Mouse (Mus musculus): ENCODE measurements around the gene Slc37a1. TPM values are rescaled to one million over a fixed set of nuclear protein-coding genes. Genes with fewer than 3 reads are reported as not detected.

Slc37a1 gene
- polyA plus RNA-seq (2012; rRNA removed): 43.0 and 44.1 TPM in 2 replicates

GRCm38 (mm10) chr17:31286492-31286891, at the start of gene Slc37a1:
Gene Slc37a1, plus strand, starts transcription at chr17:31286792.

GRCm38 (mm10) chr17:31276922-31277918, 9.4 kb upstream of the Slc37a1 start, which contains the start of gene Rsph1:
Gene Rsph1, minus strand, starts transcription at chr17:31277383.

GRCm38 (mm10) chr17:31385671-31386665, 99.4 kb downstream of the Slc37a1 start, which contains the start of gene Pde9a:
Gene Pde9a, plus strand, starts transcription at chr17:31386210.

Other genes starting within 250 kb of the Slc37a1 start
- gene Abcg1, start 229.1 kb upstream of the Slc37a1 start, polyA plus RNA-seq (2012; rRNA removed): 1.7 and 2.1 TPM in 2 replicates
- 5.7 and 6.0 TPM in 2 replicates for gene Tff3, start 157.1 kb upstream of the Slc37a1 start, polyA plus RNA-seq (2012; rRNA removed)
- gene Tff2, start 142.5 kb upstream of the Slc37a1 start, polyA plus RNA-seq (2012; rRNA removed): 3,160 and 4,790 TPM in 2 replicates
- 16,747 and 18,680 TPM in 2 replicates for gene Tff1, start 121.5 kb upstream of the Slc37a1 start, polyA plus RNA-seq (2012; rRNA removed)
- gene Tmprss3, start 87.8 kb upstream of the Slc37a1 start, polyA plus RNA-seq (2012; rRNA removed): 0.13 and 0.24 TPM in 2 replicates
- gene Ubash3a, start 78.9 kb upstream of the Slc37a1 start, polyA plus RNA-seq (2012; rRNA removed): 0.02 and 0.08 TPM in 2 replicates
- 0.05 TPM in 1 of 2 replicates, not detected in the other for gene Rsph1, start 9.4 kb upstream of the Slc37a1 start, polyA plus RNA-seq (2012; rRNA removed)
- gene Pde9a, start 99.4 kb downstream of the Slc37a1 start, polyA plus RNA-seq (2012; rRNA removed): 12.1 and 15.9 TPM in 2 replicates
- 10.8 and 12.6 TPM in 2 replicates for gene Wdr4, start 233.2 kb downstream of the Slc37a1 start, polyA plus RNA-seq (2012; rRNA removed)
- gene Ndufv3, start 233.3 kb downstream of the Slc37a1 start, polyA plus RNA-seq (2012; rRNA removed): 92.9 and 93.3 TPM in 2 replicates

Data from stomach, adult 2 months (tissue).